Mouse (Mus musculus): ENCODE results near the gene Ccdc182.
A peak's percentile ranks its signal among the peaks of the same experiment; 100 is the strongest.

Gene Ccdc182

GRCm38 (mm10) chr11:88281428-88282119 is 12.3 kb upstream of the Ccdc182 start:
- peak; percentile 16 to 21 for DNase-seq

- DNase-seq: peak; percentile 8 to 9
Observed at GRCm38 (mm10) chr11:88282516-88282915, 11.3 kb upstream of the Ccdc182 start.

DNA sequence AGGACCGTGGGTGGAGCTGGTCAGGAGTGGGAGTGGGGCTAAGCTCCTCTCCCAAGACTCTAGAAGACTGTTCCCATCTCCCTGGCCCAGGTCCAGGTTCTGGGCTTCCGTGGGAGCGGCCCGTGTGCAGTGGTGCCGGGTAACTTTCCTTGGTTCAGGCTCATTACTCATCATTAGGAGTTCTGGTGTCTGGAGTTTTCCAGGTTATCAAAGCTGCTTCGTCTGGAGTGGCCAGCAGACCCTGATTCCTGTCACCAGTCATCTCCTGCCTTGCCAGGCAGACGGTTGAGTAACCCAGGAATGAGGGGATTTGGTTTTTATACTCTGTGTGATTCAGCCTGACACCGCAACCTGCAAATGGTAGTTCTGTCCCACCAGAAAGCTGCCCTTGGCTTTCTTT is 7.8 kb upstream of the Ccdc182 start:
- DNase-seq: no peak

DNA sequence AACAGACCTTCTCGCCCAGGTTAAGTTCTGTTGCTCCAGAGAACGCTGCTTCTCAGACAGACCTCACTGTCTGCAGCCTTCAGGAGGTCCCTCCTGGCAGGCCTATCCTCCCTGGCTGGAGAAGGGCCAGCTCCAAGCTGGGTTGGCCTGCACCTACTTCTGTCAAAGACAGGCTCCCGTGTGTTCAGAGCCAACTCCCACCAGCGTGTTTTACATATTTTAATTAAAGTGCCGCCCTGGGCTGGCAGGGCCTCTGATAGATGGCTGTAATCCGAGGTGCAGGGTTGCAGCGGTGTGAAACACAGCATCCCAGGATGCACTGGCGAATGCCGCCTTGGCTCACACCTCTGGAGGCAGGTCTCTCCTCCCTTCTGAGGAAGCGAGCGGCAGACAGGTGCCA is 5.5 kb upstream of the Ccdc182 start:
- DNase-seq: no peak

DNA sequence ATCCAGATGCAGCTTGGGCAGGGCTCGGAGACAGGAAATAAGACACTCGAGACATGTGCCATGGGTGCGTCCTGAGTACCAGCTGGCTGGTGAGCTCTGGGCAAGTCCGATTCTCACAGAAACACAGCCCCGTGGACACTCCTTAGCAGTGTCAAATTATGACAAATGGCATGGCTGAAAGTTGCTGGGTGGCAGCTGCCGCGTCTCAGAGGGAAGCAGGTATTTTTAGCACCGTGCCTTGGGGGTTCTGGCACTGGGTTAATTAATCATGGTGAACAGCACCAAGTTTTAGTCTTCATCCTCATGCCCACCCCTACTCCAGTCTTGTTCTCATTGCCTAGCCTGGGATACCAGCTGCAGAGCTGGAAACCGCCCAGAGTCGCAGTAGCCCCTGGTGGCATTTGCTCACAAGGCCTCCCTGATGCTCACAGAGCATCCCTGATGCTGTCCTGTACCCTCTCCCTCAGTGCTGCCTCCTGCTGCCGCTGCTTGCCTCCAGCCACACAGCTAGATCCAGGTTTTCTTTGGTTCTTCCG is 5.0 kb upstream of the Ccdc182 start:
- no peak for DNase-seq

- DNase-seq: no peak
Observed at GRCm38 (mm10) chr11:88291245-88291644, 2.6 kb upstream of the Ccdc182 start.

DNA sequence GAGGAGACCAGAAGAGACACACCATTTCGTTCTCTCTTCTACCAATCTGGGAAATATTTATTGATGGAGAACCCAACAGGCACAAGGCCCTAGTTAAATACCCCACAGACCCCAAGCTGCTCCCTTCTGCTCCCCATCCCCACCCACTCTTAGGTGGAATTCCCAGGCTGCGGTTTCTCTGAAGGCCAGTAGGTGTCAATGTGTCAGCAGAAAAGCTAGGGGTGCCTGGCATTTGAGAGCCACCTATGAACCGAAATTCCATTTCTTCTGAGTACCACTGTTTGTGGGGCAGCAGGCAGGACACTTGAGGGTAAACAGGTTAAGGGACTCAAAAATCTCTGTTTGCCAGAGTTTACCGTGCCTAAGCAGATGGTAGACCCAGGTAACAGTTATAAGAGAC is 2.2 kb upstream of the Ccdc182 start:
- no peak for DNase-seq

GRCm38 (mm10) chr11:88294394-88294710 is 494 bp downstream of the Ccdc182 start:
- no peak for DNase-seq

- DNase-seq: no peak
Observed at GRCm38 (mm10) chr11:88295298-88295697, 1.4 kb downstream of the Ccdc182 start.

GRCm38 (mm10) chr11:88297526-88297925 is 3.7 kb downstream of the Ccdc182 start:
- DNase-seq: no peak

DNA sequence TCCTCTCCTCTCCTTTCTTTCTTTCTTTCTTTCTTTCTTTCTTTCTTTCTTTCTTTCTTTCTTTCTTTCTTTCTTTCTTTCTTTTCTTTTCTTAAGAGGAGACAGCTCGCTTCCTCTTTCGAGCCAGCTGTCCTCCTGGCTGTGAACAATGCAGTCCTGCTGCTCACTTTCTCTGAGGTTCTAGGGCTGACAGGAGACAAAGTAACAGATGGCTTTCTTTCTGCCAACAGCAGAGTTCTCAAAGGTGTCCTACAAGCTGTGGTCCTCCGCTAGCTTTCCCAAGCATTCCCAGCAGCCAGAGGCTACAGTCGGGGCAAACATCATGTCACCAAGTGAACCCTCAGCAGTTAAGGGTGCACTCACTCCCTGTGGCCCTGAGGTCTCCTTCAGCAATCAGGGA is 5.5 kb downstream of the Ccdc182 start:
- DNase-seq: no peak

- DNase-seq: no peak
Observed at GRCm38 (mm10) chr11:88301619-88302018, 7.8 kb downstream of the Ccdc182 start.

- DNase-seq: no peak
Observed at GRCm38 (mm10) chr11:88305759-88306158, 11.9 kb downstream of the Ccdc182 start.

DNA sequence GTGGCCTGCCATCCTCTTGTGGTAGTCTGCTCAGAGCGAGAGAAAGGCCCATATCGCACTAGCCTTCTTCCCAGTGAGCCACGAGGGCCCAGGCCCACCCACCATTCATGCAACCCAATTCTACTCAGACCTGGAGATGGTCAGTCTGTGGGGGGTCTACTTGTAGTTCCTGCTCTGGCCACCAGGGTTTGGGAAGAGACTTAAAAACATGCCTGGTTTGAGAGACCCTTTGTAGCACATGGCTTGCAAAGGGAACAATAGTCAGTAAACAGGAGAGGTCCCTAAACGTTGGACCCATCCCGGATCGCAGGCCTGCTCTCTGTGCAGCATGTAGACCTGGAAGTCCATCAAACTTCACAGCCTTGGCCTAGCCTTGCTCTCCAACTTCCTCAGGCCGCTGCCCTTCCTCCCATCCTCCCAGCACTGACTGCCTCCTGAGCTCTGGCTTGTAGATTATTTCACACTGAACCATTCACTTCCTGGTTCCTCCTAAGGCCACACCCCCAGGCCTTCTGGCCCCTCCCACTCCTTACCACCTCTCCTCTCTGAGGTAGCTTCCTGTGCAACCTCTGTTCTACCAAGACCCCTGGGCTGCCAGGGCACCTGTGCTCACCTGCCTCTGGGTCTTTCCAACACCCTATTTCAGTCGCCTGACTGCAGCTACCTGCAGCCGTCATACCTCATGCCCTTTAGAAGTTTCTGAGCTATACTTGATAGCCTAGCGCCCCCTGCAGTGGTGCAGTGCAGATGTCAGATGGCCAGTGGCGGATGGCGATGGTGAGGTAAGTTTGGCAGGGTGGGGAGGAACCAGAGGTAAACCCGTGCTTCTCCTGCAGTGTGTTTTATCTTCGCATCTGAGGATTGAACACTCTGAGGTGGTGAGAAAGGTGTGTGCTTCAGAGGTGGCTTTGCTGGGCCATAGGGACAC is 14.0 kb downstream of the Ccdc182 start:
- peak; percentile 27 to 34 for DNase-seq

DNA sequence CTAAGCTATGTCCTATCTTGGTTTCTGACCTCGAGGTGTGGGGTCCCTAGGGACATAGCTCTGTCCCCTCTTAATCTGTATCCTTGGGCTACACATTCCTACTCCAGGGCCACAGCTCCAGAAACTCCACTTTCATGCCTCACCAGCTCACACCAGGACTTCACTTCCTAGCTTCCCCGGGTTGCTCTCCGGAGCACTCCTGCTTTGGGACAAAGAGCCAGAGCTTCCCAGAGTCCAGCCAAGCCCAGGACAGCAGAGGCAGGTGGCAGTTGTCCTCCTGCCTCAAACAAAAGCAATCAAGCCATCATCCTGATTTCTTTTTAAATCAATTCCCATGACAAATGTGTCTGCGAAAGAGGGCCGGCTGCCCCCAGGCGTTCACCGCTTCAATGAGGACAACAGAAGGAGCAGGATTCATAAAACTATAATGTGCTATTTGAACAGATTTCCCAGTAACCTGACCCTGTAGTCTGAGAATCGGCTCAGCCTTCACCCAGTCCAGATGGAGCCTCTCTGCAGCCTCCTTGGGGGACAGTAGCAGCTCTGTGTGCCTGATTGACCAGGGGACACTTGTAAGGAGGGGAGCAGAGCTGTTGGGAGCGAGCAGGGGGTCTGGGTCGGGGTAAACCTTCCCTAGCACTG is 15.3 kb downstream of the Ccdc182 start:
- no peak for DNase-seq

DNA sequence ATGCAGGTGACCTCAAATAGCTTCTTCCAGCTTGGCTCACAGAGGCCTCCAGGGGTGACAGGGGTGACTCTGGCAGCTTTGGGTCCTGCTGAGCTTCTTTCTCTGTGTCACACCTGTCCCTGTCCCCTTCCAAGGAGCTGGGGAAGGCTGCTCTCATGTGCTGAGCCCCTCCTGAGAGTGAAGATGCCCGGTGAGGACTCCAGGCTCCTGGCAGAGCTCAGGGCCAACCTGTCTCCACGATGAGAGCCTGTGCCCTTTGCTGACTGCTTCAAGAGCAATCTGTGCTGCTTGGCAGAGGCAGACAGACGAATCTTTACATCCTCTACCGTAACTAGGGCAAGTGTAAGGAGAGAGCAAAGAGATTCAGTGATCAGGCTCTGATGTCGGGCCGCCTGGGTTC is 16.9 kb downstream of the Ccdc182 start:
- no peak for DNase-seq

- DNase-seq: no peak
Observed at GRCm38 (mm10) chr11:88311606-88312005, 17.7 kb downstream of the Ccdc182 start.

DNA sequence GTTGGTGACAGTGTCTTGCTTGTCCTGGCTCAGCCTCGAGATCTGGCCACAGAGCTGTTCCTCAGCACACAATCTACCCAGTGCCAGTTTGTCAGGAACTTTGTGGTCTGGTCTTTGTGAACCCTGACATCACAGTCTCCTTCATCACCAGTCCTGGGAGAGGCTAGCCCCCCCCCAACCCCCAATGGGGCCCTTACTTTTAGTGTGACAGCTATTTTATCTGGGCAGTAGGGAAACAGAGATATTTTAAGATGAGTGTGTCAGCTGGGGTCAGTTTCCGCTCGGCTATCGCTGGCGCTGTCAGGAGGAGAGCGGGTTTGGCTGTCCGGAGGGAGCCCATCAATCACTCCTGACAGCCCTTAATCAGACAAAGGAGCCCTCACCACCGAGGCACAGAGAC is 19.7 kb downstream of the Ccdc182 start:
- no peak for DNase-seq

GRCm38 (mm10) chr11:88314471-88314870 is 20.6 kb downstream of the Ccdc182 start:
- DNase-seq: no peak

GRCm38 (mm10) chr11:88315393-88315792 is 21.5 kb downstream of the Ccdc182 start:
- DNase-seq: no peak

DNA sequence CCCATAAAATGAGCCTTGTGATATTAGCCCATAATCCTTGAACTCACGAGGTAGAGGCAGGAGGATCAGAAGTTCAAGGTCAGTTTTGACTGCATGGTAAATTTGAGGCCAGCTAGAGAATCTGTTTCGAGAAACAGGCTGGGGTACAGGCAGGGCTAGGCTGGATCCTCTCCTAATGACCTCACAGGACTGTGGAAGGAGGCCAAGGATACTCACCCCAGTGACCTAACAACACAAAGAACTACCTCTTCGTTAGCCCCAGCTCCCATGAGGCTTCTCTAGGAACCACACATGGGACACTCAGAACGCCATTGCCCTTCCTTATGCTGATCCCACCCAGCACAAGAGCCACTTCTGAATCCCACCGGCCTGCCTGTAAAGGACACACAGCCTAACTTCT is 25.0 kb downstream of the Ccdc182 start:
- no peak for DNase-seq

- no peak for DNase-seq
Observed at GRCm38 (mm10) chr11:88327016-88327415, 33.2 kb downstream of the Ccdc182 start.

DNA sequence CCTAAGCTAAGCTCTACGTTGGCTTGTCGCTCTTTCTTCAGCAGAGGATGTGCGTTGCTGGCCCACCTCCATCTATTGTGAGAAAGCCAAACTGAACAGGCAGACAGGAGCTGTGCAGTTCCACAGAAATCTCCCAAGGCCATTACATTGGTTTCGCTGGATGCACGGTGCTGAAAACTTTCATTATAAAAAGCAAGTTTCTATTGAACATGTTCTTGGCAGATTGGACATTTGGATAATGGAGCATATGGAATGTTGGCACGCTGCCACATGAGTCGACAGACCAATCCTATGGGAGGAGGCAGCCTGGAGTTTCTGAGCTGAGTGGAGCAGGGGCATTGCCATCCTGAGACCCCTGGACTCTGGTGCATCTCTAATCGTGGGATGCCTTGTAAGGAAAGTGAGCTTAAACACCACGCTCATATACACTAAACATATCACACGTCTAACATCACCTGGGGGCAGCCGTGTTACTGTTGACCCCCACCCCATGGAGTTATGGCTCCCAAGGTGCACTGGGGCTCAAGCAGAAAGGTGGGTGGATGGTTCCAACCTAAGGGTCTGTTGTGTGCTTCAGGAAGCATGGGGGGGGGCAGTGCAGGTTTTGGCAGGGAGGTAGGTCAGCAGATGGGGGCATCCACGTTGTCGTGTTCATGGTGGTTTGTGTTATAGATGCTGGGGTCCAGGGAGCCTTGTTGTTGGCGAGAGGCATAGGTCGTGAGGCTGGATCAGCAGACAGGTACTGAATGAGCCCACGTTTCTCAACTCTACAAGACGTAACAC is 35.1 kb downstream of the Ccdc182 start:
- no peak for DNase-seq

Data from B cell, adult 2 months (primary cell).